Mouse (Mus musculus) testis, adult 2 months (tissue): ENCODE data around the gene Cypt2. TPM values are rescaled to one million over a fixed set of nuclear protein-coding genes. Genes with fewer than 3 reads are reported as not detected.
A peak's percentile ranks its signal among the peaks of the same experiment; 100 is the strongest.
"Not testable (repeated sequence)": the region's sequence is repeated elsewhere in the genome, so short reads cannot be mapped to it uniquely, and the experiment has no call there.

Experiments
- H3K27ac ChIP-seq: fragments of 200-500 bp; 2 replicates; pipeline ENCODE4 v1.5.1; 2012; ENCODE audit warnings: low read depth, low read length; ENCODE audit not compliant: control insufficient read depth, insufficient read depth
- H3K27me3 ChIP-seq: fragments of 200-500 bp; 2 replicates; pipeline ENCODE4 v1.6.1; 2012; ENCODE audit warnings: mild to moderate bottlenecking, low read length, moderate library complexity; ENCODE audit not compliant: control insufficient read depth, insufficient read depth
- H3K36me3 ChIP-seq: fragments of 200-500 bp; 2 replicates; pipeline ENCODE4 v1.6.1; 2012; ENCODE audit warnings: mild to moderate bottlenecking, low read length; ENCODE audit not compliant: control insufficient read depth, insufficient read depth
- H3K4me1 ChIP-seq: fragments of 200-500 bp; 2 replicates; pipeline ENCODE4 v1.6.1; 2012; ENCODE audit warnings: low read length; ENCODE audit not compliant: control insufficient read depth, insufficient read depth
- H3K4me3 ChIP-seq: fragments of 200-500 bp; 2 replicates; pipeline ENCODE4 v1.5.1; 2012; ENCODE audit warnings: low read depth, mild to moderate bottlenecking, low read length, moderate library complexity, mixed read lengths; ENCODE audit not compliant: control insufficient read depth
- CTCF ChIP-seq: fragments of 200-500 bp; IDR thresholded peaks from 2 replicates; pipeline ENCODE4 v1.5.1; 2012; ENCODE audit warnings: low read depth, mild to moderate bottlenecking, inconsistent platforms, low read length, moderate library complexity; ENCODE audit not compliant: control insufficient read depth, insufficient read depth, insufficient replicate concordance
- POLR2A ChIP-seq: fragments of 200-500 bp; IDR thresholded peaks from 2 replicates; pipeline ENCODE4 v1.6.1; 2012; ENCODE audit warnings: low read depth, mild to moderate bottlenecking, inconsistent platforms, low read length, moderate library complexity; ENCODE audit not compliant: control insufficient read depth
- polyA plus RNA-seq: library from polyadenylated mRNA; depleted of rRNA; stranded (reverse); fragments of >200 nt; gene quantifications from 2 replicates; pipeline ENCODE4 v1.2.3, GENCODE M21; 2012; rRNA removed

Gene Cypt2
- polyA plus RNA-seq = 72.8 and 92.6 TPM in 2 replicates

DNA sequence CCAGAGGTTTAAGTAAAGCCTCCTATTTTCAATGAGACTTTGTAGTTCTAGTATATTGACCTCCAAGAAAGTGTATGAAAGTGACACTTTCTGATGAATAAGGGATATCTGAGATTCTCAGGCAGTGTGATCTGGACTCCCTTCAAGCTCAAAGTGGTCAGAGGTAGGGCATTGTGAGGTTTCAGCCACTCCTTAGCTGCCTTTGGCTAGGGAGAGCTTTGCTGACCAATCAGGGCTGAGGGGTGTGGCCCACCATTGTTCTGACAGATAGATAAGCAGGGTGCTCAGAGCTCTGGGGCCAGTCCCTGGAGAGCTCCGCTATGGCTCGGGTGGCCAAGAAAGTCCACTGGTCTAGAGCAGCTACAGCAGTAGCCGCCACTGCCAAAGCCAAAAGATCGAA lies at the start of gene Cypt2:
Cypt2 (plus strand) TSS at position 301 of the 400 bp plus-strand sequence.
- H3K27ac ChIP-seq, H3K36me3 ChIP-seq, H3K4me1 ChIP-seq, H3K27me3 ChIP-seq: not testable (repeated sequence)
- peak within 1 kb of the TSS; percentile 71 for H3K4me3 ChIP-seq

DNA sequence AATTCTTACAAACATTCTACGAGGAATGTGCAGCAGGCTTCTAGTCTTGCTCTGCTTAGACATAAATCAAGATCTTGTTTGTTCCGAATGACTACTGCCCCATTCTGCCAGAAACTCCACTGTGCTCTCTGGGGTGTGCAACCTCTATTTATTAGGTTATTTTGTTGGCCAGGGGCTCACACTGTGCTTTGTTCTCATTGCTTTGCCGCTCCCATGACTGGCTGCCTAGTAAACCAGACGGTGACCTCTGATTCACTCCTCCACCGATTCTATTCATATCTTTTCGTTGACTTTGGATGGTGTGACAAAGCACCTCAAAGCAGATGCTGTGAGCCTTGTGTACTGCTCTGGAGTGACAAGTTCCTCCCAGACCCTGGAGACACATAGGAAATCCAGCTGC lies 46.7 kb downstream of the Cypt2 start:
- Histone ChIP-seq H3K27me3 (no peaks in the 10 kb centered on the region), H3K36me3 (no peaks in the 10 kb centered on the region), H3K27ac (no peak overlapping the region), H3K4me1 (no peaks in the 10 kb centered on the region), H3K4me3 (no peak overlapping the region)
- no peak for TF ChIP-seq CTCF
- TF ChIP-seq POLR2A = no peak
